Mouse (Mus musculus): ENCODE results near the gene Tnrc6c. TPM values are rescaled to one million over a fixed set of nuclear protein-coding genes. Genes with fewer than 3 reads are reported as not detected.

Tnrc6c gene
- polyA plus RNA-seq, 1 experiment from 2014 or later = 4.7 TPM

GRCm38 (mm10) chr11:117738123-117738522 is 84.0 kb downstream of the Tnrc6c start:
- Histone ChIP-seq H3K9ac (no peak overlapping the region), H3K4me3 (no peak overlapping the region), H3K9me3 (replicated peaks) (no peaks in the 10 kb centered on the region), H3K4me2 (no peak overlapping the region), H3K36me3 (peaks cover 94% of the 10 kb centered on the region), H3K27me3 (replicated peaks) (no peaks in the 10 kb centered on the region), H3K27ac (no peak overlapping the region), H3K4me1 (peaks cover under 1% of the 10 kb centered on the region)
- no peak for ATAC-seq
- 85% methylated on average over 5 of the region's 5 CpGs for WGBS (ENCODE audit: insufficient replicate concordance)

- no peak overlapping the region for H3K4me2 ChIP-seq
- ATAC-seq = no peak
- H3K27me3 ChIP-seq (replicated peaks) = no peaks in the 10 kb centered on the region
- WGBS (ENCODE audit: insufficient replicate concordance) = 86% methylated on average over 6 of the region's 6 CpGs
- no peak overlapping the region for H3K27ac ChIP-seq
- no peak overlapping the region for H3K9ac ChIP-seq
- no peaks in the 10 kb centered on the region for H3K9me3 ChIP-seq (replicated peaks)
- peaks cover 6% of the 10 kb centered on the region for H3K4me1 ChIP-seq
- H3K4me3 ChIP-seq = no peak overlapping the region
- peaks cover 98% of the 10 kb centered on the region for H3K36me3 ChIP-seq
Observed at GRCm38 (mm10) chr11:117741128-117741527, 87.0 kb downstream of the Tnrc6c start.

GRCm38 (mm10) chr11:117742243-117742642 is 88.2 kb downstream of the Tnrc6c start:
- no peak overlapping the region for H3K27ac ChIP-seq
- H3K9ac ChIP-seq = no peak overlapping the region
- no peaks in the 10 kb centered on the region for H3K9me3 ChIP-seq (replicated peaks)
- H3K36me3 ChIP-seq = peaks cover 98% of the 10 kb centered on the region
- no peak overlapping the region for H3K4me3 ChIP-seq
- 83% methylated on average over 8 of the region's 8 CpGs for WGBS (ENCODE audit: insufficient replicate concordance)
- H3K4me2 ChIP-seq = no peak overlapping the region
- H3K27me3 ChIP-seq (replicated peaks) = no peaks in the 10 kb centered on the region
- no peak for ATAC-seq
- peaks cover 6% of the 10 kb centered on the region for H3K4me1 ChIP-seq

- Histone ChIP-seq H3K27ac (no peak overlapping the region), H3K4me1 (peaks cover 6% of the 10 kb centered on the region), H3K4me3 (no peak overlapping the region), H3K9ac (no peak overlapping the region), H3K9me3 (replicated peaks) (no peaks in the 10 kb centered on the region), H3K4me2 (no peak overlapping the region), H3K36me3 (peaks cover 98% of the 10 kb centered on the region), H3K27me3 (replicated peaks) (no peaks in the 10 kb centered on the region)
- no peak for ATAC-seq
- WGBS (ENCODE audit: insufficient replicate concordance) = 77% methylated on average over 8 of the region's 8 CpGs
Observed at GRCm38 (mm10) chr11:117742715-117743114, 88.6 kb downstream of the Tnrc6c start.

- Histone ChIP-seq H3K36me3 (peaks cover 98% of the 10 kb centered on the region), H3K4me3 (no peak overlapping the region), H3K9me3 (replicated peaks) (no peaks in the 10 kb centered on the region), H3K4me2 (no peak overlapping the region), H3K4me1 (peaks cover 6% of the 10 kb centered on the region), H3K27me3 (replicated peaks) (no peaks in the 10 kb centered on the region), H3K27ac (no peak overlapping the region), H3K9ac (no peak overlapping the region)
- 33% methylated on average over 4 of the region's 4 CpGs for WGBS (ENCODE audit: insufficient replicate concordance)
- peak; percentile 55 for ATAC-seq
Observed at GRCm38 (mm10) chr11:117743454-117744030, 89.5 kb downstream of the Tnrc6c start.

- 75% methylated on average over 4 of the region's 4 CpGs for WGBS (ENCODE audit: insufficient replicate concordance)
- Histone ChIP-seq H3K27me3 (replicated peaks) (no peaks in the 10 kb centered on the region), H3K36me3 (peaks cover 96% of the 10 kb centered on the region), H3K4me3 (no peak overlapping the region), H3K4me1 (peaks cover under 1% of the 10 kb centered on the region), H3K27ac (no peak overlapping the region), H3K9ac (no peak overlapping the region), H3K4me2 (no peak overlapping the region), H3K9me3 (replicated peaks) (no peaks in the 10 kb centered on the region)
- no peak for ATAC-seq
Observed at GRCm38 (mm10) chr11:117748628-117749027, 94.5 kb downstream of the Tnrc6c start.

GRCm38 (mm10) chr11:117749414-117749813 is 95.3 kb downstream of the Tnrc6c start:
- whole genome bisulfite sequencing (ENCODE audit: insufficient replicate concordance) = 86% methylated on average over 10 of the region's 10 CpGs
- Histone ChIP-seq H3K27me3 (replicated peaks) (no peaks in the 10 kb centered on the region), H3K4me1 (no peaks in the 10 kb centered on the region), H3K36me3 (peaks cover 97% of the 10 kb centered on the region), H3K9ac (no peak overlapping the region), H3K9me3 (replicated peaks) (no peaks in the 10 kb centered on the region), H3K27ac (no peak overlapping the region), H3K4me2 (no peak overlapping the region), H3K4me3 (no peak overlapping the region)
- ATAC-seq = no peak

GRCm38 (mm10) chr11:117751544-117751943 is 97.5 kb downstream of the Tnrc6c start:
- Histone ChIP-seq H3K9me3 (replicated peaks) (no peaks in the 10 kb centered on the region), H3K36me3 (peaks cover 97% of the 10 kb centered on the region), H3K4me2 (no peak overlapping the region), H3K27ac (no peak overlapping the region), H3K27me3 (replicated peaks) (no peaks in the 10 kb centered on the region), H3K4me3 (no peak overlapping the region), H3K9ac (no peak overlapping the region), H3K4me1 (no peaks in the 10 kb centered on the region)
- ATAC-seq = no peak
- WGBS (ENCODE audit: insufficient replicate concordance) = 81% methylated on average over 6 of the region's 6 CpGs

- Histone ChIP-seq H3K36me3 (peaks cover 98% of the 10 kb centered on the region), H3K9ac (no peak overlapping the region)
- WGBS (ENCODE audit: insufficient replicate concordance) = 91% methylated on average over 7 of the region's 7 CpGs
Observed at GRCm38 (mm10) chr11:117755891-117756290, 101.8 kb downstream of the Tnrc6c start.

GRCm38 (mm10) chr11:117759267-117759666 is 105.2 kb downstream of the Tnrc6c start:
- no peak for ATAC-seq
- Histone ChIP-seq H3K9ac (no peak overlapping the region), H3K4me2 (no peak overlapping the region), H3K36me3 (peaks cover 91% of the 10 kb centered on the region), H3K9me3 (replicated peaks) (no peaks in the 10 kb centered on the region), H3K27me3 (replicated peaks) (no peaks in the 10 kb centered on the region), H3K4me3 (no peak overlapping the region), H3K4me1 (no peaks in the 10 kb centered on the region), H3K27ac (no peak overlapping the region)
- WGBS (ENCODE audit: insufficient replicate concordance) = 84% methylated on average over 10 of the region's 10 CpGs

More at GRCm38 (mm10) chr11:117755891-117756290, 101.8 kb downstream of the Tnrc6c start:
- no peak for ATAC-seq
- no peaks in the 10 kb centered on the region for H3K4me1 ChIP-seq
- no peak overlapping the region for H3K4me3 ChIP-seq
- H3K9me3 ChIP-seq (replicated peaks) = no peaks in the 10 kb centered on the region
- no peak overlapping the region for H3K27ac ChIP-seq
- no peak overlapping the region for H3K4me2 ChIP-seq
- no peaks in the 10 kb centered on the region for H3K27me3 ChIP-seq (replicated peaks)

GRCm38 (mm10) chr11:117760374-117761119 is 106.5 kb downstream of the Tnrc6c start:
- 94% methylated on average over 26 of the region's 26 CpGs for WGBS (ENCODE audit: insufficient replicate concordance)
- no peak for ATAC-seq
- Histone ChIP-seq H3K4me2 (no peak overlapping the region), H3K4me1 (no peaks in the 10 kb centered on the region), H3K27me3 (replicated peaks) (no peaks in the 10 kb centered on the region), H3K9ac (no peak overlapping the region), H3K27ac (no peak overlapping the region), H3K9me3 (replicated peaks) (no peaks in the 10 kb centered on the region), H3K36me3 (peaks cover 91% of the 10 kb centered on the region), H3K4me3 (no peak overlapping the region)

- no peak overlapping the region for H3K27ac ChIP-seq
- H3K27me3 ChIP-seq (replicated peaks) = no peaks in the 10 kb centered on the region
- WGBS (ENCODE audit: insufficient replicate concordance) = 90% methylated on average over 13 of the region's 13 CpGs
- no peak overlapping the region for H3K4me2 ChIP-seq
- ATAC-seq = no peak
- H3K4me3 ChIP-seq = no peak overlapping the region
- H3K9me3 ChIP-seq (replicated peaks) = no peaks in the 10 kb centered on the region
- H3K4me1 ChIP-seq = no peaks in the 10 kb centered on the region
- H3K36me3 ChIP-seq = peaks cover 91% of the 10 kb centered on the region
- no peak overlapping the region for H3K9ac ChIP-seq
Observed at GRCm38 (mm10) chr11:117761801-117762200, 107.7 kb downstream of the Tnrc6c start.

Data from liver, embryonic 12.5 days (tissue).